Mouse (Mus musculus) testis, adult 2 months (tissue): ENCODE results near the gene Cuedc2. TPM values are rescaled to one million over a fixed set of nuclear protein-coding genes. Genes with fewer than 3 reads are reported as not detected.

Source experiments
- H3K27ac ChIP-seq: fragments of 200-500 bp; 2 replicates; pipeline ENCODE4 v1.5.1; 2012; ENCODE audit warnings: low read depth, low read length; ENCODE audit not compliant: control insufficient read depth, insufficient read depth
- H3K27me3 ChIP-seq: fragments of 200-500 bp; 2 replicates; pipeline ENCODE4 v1.6.1; 2012; ENCODE audit warnings: mild to moderate bottlenecking, low read length, moderate library complexity; ENCODE audit not compliant: control insufficient read depth, insufficient read depth
- H3K36me3 ChIP-seq: fragments of 200-500 bp; 2 replicates; pipeline ENCODE4 v1.6.1; 2012; ENCODE audit warnings: mild to moderate bottlenecking, low read length; ENCODE audit not compliant: control insufficient read depth, insufficient read depth
- H3K4me1 ChIP-seq: fragments of 200-500 bp; 2 replicates; pipeline ENCODE4 v1.6.1; 2012; ENCODE audit warnings: low read length; ENCODE audit not compliant: control insufficient read depth, insufficient read depth
- H3K4me3 ChIP-seq: fragments of 200-500 bp; 2 replicates; pipeline ENCODE4 v1.5.1; 2012; ENCODE audit warnings: low read depth, mild to moderate bottlenecking, low read length, moderate library complexity, mixed read lengths; ENCODE audit not compliant: control insufficient read depth
- CTCF ChIP-seq: fragments of 200-500 bp; IDR thresholded peaks from 2 replicates; pipeline ENCODE4 v1.5.1; 2012; ENCODE audit warnings: low read depth, mild to moderate bottlenecking, inconsistent platforms, low read length, moderate library complexity; ENCODE audit not compliant: control insufficient read depth, insufficient read depth, insufficient replicate concordance
- POLR2A ChIP-seq: fragments of 200-500 bp; IDR thresholded peaks from 2 replicates; pipeline ENCODE4 v1.6.1; 2012; ENCODE audit warnings: low read depth, mild to moderate bottlenecking, inconsistent platforms, low read length, moderate library complexity; ENCODE audit not compliant: control insufficient read depth
- polyA plus RNA-seq: library from polyadenylated mRNA; depleted of rRNA; stranded (reverse); fragments of >200 nt; gene quantifications from 2 replicates; pipeline ENCODE4 v1.2.3, GENCODE M21; 2012

Cuedc2 gene
- polyA plus RNA-seq, 1 experiment, result 24.5 TPM

DNA sequence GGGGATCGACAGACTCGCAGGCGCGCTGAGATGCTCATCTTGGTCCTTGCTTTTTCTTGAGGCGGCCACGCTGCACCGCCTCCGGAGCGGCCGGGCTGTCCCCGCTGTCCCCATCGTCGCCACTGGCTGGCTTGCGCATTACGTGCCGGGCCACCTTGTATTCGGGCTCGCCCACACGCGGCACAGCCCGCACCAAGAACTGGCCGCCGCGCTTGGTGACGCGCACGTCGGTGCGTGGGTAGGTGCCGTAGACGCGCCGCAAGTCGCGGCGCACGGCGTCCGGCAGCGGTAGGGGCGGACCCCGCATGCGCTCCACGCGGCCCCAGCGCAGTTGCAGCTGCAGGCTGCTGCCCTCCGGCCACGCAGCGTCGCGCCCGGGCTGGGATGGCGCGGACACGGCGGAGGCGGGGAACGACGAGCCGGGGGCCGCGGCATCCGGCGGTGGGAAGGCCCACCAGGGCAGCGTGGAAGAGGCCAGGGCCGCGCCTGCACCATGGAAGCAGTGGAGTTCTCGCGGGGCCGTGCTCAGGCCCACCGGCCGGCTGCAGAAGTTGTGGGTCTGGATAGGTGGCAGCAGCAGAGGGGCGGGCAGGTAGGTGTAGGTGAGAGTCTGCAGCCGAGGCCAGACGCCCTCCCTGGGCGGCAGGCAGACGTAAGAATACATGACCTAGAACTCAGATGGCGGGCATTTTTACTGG, 10.4 kb upstream of the Cuedc2 start:
- no peaks in the 10 kb centered on the region for H3K36me3 ChIP-seq
- H3K4me3 ChIP-seq, result peak overlapping the region; percentile 81
- TF ChIP-seq CTCF (no peak), POLR2A (peak; percentile 50)
- H3K4me1 ChIP-seq, result peaks cover 12% of the 10 kb centered on the region
- H3K27me3 ChIP-seq, result no peaks in the 10 kb centered on the region
- H3K27ac ChIP-seq, result peak overlapping the region; percentile 84

DNA sequence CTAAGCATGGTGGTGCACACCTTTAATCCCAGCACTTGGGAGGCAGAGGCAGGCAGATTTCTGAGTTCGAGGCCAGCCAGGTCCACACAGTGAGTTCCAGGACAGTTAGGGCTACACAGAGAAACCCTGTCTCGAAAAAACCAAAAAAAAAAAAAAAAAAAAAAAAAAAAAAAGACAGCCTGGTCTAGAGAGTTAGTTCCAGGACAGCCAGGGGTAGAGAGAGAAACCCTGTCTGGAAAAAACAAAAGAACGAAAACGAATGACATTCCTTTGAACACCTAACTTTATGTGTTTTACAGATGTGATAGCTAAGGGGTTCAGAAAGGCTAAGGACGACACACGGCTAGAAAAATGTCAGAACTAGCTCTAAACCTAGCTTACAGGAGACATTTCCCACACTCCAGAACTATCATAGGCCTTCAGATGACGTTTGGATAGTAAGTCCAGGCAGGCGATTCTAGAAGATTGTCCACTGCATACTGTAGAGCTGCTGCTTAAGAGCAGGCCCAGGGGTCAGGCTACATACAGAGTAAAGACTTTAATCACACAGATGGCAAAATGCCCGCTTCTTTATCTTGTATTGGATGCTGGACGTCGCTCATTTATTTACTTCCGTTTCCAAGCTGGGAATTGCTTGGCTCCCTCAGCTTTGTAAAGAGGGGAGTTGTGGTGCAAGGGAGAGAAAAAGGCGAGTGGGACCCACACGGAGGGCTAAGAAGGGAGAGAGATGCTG, 9.6 kb upstream of the Cuedc2 start:
- no peaks in the 10 kb centered on the region for H3K27me3 ChIP-seq
- H3K36me3 ChIP-seq, result no peaks in the 10 kb centered on the region
- peak overlapping the region; percentile 84 for H3K27ac ChIP-seq
- H3K4me1 ChIP-seq, result peaks cover 12% of the 10 kb centered on the region
- H3K4me3 ChIP-seq, result peak overlapping the region; percentile 81
- no peak for TF ChIP-seq CTCF
- TF ChIP-seq POLR2A, result no peak

DNA sequence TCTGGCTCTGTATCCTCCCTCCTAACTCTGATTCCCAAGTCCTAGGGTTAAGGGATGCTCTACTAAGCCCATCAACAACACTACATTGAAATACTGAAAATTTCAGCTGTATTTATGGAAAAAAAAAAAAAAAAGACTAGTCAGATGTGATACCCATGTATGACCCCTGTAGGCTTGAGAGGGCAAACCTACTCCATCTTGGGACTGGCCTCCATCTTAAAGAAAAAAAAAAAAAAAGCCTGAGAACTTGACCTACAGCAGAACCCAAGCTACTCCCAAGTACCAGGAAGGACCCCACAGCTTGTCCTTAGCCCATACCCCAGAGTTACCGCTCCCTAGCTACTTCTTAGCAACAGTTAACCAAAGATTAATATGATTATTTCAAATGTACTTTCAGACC, 8.6 kb upstream of the Cuedc2 start:
- Histone ChIP-seq H3K4me1 (peaks cover 12% of the 10 kb centered on the region), H3K27me3 (no peaks in the 10 kb centered on the region), H3K27ac (no peak overlapping the region), H3K4me3 (no peak overlapping the region), H3K36me3 (no peaks in the 10 kb centered on the region)
- TF ChIP-seq POLR2A (no peak), CTCF (no peak)

DNA sequence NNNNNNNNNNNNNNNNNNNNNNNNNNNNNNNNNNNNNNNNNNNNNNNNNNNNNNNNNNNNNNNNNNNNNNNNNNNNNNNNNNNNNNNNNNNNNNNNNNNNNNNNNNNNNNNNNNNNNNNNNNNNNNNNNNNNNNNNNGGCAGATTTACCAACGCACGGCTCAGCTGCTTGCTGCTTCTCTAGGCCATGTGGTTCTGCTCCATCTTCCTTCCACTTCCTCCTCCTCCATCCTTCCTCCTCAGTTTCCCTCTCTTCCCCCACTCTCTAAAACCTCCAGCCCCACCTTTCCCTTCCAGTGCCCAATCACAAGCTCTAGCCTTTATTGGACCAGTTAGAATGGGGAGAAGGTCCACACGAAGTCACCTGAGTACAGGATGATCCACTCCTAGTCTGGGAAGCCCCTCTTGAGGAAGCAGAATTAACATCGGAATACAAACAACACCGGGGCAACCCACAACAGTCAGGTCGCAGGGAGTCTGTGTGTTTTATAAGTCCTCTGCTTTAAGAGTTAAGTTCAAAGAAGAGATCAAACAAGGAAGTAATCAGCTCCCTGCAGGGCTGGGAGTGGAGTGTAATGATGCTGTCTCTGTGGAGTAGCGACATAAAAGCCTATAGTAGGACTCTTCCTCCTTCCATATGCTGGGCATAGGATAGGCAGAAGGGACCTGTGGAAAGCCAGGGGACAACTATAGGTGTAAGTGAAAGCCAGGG, 6.4 kb upstream of the Cuedc2 start:
- Histone ChIP-seq H3K4me3 (no peak overlapping the region), H3K27me3 (no peaks in the 10 kb centered on the region), H3K27ac (no peak overlapping the region), H3K4me1 (peaks cover 12% of the 10 kb centered on the region), H3K36me3 (no peaks in the 10 kb centered on the region)
- TF ChIP-seq POLR2A (no peak), CTCF (no peak)

DNA sequence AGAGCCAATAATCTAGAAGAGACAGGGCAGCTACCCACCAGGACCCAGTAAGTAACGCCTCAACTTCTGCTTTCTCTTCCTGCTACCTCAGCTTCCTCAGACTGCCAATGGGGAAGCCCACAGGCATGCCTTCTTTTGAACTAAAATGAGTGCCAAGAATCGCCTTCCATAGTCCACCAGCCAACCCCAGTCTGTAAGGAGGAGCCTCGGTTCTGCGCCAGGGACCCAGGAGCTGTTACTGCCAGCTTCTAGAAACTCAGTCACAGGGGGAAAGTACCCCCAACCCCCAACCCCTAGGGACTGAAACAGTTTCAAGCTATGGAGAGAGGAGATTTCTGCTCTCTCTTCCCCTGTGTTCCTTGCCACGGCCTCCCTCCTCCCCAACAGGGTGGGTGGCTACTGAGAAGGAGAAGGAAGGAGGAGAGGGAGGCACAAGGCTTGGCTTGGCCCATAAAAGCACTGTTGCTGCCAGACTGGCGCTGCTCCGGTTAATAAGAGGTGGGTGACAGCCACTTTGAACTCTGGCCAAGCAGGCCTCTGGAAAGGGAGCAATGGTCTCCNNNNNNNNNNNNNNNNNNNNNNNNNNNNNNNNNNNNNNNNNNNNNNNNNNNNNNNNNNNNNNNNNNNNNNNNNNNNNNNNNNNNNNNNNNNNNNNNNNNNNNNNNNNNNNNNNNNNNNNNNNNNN, 927 bp upstream of the Cuedc2 start:
- peaks cover 16% of the 10 kb centered on the region for H3K4me1 ChIP-seq
- H3K27ac ChIP-seq, result peak overlapping the region; percentile 16; the same call in 1 of the 2 replicates
- H3K27me3 ChIP-seq, result no peaks in the 10 kb centered on the region
- H3K4me3 ChIP-seq, result peak overlapping the region; percentile 87
- TF ChIP-seq CTCF (no peak), POLR2A (no peak)
- no peaks in the 10 kb centered on the region for H3K36me3 ChIP-seq

DNA sequence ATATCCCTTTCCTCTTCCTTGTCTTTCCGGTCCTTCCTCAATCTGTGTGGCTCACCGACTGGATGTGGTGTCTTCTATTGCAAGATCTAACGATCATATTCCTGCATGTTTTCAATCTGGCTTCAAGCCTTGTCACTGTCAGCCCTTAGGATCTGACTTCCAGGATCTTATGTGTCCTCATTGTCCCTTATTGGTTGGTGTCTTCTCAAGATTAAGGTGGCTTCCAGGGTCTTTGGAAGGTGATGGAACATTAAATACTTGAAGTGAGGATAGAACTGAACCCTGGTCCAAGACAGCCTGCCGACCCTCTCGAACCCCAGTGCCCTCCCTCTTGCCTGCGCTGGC, 412 bp upstream of the Cuedc2 start:
- Histone ChIP-seq H3K4me1 (peaks cover 16% of the 10 kb centered on the region), H3K4me3 (peak overlapping the region; percentile 87), H3K36me3 (no peaks in the 10 kb centered on the region), H3K27ac (peak overlapping the region; percentile 16; the same call in 1 of the 2 replicates), H3K27me3 (no peaks in the 10 kb centered on the region)
- TF ChIP-seq CTCF (no peak), POLR2A (no peak)

DNA sequence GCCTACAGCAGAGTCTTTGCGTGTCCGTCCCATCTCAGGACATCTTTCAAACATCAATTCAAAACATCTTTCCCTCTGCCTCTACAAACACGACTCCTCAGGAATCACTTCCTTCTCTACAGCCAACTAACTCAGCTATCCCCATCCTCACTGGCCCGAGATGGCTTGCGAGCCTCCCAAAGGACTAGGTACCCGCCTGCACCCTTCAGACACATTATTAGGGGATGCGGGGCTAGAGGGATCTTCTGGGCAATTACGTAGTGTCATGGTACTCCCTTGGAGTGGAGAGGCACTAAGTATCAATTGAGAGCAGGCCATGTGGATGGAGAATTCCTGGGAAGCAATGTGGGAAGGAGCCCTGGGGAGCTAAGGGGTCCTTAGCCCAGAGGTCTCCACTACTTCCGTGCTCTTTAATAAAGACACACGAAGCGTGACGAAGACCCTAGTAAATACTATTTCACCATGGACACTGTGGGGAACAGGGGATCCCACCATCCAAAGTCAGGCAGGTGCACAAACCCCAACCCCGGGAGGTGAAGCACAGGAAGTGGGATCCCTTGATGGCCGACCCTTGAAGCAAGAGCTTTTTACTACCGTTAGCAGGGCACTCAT, 677 bp downstream of the Cuedc2 start:
- TF ChIP-seq CTCF (no peak), POLR2A (no peak)
- Histone ChIP-seq H3K27me3 (no peaks in the 10 kb centered on the region), H3K36me3 (no peaks in the 10 kb centered on the region), H3K4me3 (peak overlapping the region; percentile 87), H3K4me1 (peaks cover 16% of the 10 kb centered on the region), H3K27ac (no peak overlapping the region)
